Mouse (Mus musculus): ENCODE data around the gene Abhd17a. TPM values are rescaled to one million over a fixed set of nuclear protein-coding genes. Genes with fewer than 3 reads are reported as not detected.

Gene Abhd17a
- total RNA-seq (2012; rRNA removed) (49.1 and 52.8 TPM in 2 replicates), total RNA-seq (2014; rRNA removed) (28.0 and 37.2 TPM in 2 replicates), polyA plus RNA-seq (2012; ENCODE audit: insufficient read length, low read depth) (44.6 and 48.0 TPM in 2 replicates)

DNA sequence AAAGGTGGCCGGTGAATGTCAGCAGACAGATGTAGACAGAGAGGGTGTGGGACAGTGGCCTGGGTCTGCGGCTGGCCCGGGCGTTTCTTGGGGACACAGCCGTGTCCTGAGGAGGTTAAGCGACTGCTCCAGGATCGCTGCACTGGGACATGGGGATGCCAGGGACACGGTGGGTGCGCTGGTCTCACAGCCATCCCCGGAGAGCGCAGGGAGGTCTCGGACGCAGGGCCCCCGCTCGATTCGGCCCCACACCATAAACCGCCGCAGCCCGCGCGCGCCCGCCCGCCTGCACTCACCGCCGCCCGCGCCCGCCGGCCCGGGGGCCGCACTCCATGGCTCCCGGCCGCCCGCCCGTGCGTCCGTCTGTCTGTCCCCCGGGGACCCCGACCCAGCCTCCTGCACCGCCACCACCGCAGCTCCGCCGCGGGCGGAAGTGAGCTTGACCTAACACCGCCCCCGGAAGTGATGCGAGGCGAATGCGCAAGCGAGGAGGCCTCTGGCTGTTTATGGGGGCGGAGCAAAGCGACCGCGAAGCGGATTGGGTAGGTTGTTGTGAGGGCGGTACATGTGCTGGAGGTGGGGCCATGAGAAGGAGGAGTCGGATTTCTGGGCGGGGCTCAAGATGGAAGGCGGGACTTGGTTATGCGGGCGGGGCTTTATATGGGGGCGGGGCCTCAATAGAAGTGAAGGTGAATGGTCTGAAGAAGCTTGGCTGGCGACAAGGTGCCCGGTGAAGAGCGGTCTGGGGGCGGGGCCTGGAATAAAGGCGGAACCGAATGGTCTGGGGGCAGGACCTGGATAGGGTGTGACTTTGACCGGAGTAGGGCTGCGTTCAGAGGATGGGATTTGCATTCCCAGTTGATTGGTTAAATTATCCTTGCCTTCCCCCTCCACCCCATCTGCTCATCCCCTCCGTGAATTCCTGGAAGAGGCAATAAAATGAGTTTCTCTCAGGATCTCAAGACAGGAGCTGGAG, at the start of gene Abhd17a:
Gene Abhd17a (minus strand): TSS at position 463 of the 976 bp plus-strand sequence.
- Histone ChIP-seq H3K27me3 (replicated peaks) (no peaks in the 10 kb centered on the region), H3K4me3 (replicated peaks in 1 of 3; ENCODE audit: low read depth in 2 of 3, low read length in 2 of 3, poor library complexity in 1 of 3) (peak within 1 kb of the TSS; percentile 90 to 91 (median 91)), H3K36me3 (replicated peaks in 1 of 2; ENCODE audit: control insufficient read depth in 1 of 2, insufficient read depth in 1 of 2, low read length in 1 of 2) (peaks cover 11 to 25% of the 10 kb centered on the region in 2 experiments), H3K27ac (ENCODE audit: insufficient read depth, low read depth) (no peak within 1 kb of the TSS; the same call in 1 of the 2 replicates), H3K4me1 (ENCODE audit: control insufficient read depth in 1 of 2, insufficient read depth in 2 of 2) (peaks cover 25 to 43% of the 10 kb centered on the region in 2 experiments), H3K4me2 (ENCODE audit: insufficient read depth, low read depth, poor library complexity, severe bottlenecking) (peak within 1 kb of the TSS; percentile 92), H3K9ac (ENCODE audit: insufficient read depth, low read depth) (peak within 1 kb of the TSS; percentile 78), H3K9me3 (replicated peaks; ENCODE audit: low read length) (no peaks in the 10 kb centered on the region), H3K79me2 (replicated peaks; ENCODE audit: control insufficient read depth, extremely low read depth, insufficient read depth, poor library complexity, severe bottlenecking) (peaks cover 20% of the 10 kb centered on the region)
- peak; percentile 60; the same call in 1 of the 2 replicates for TF ChIP-seq SIN3A (IDR thresholded peaks at IDR 0.05; ENCODE audit: low read length)
- TF ChIP-seq EP300 (IDR thresholded peaks at IDR 0.05; ENCODE audit: low read length) = no peak
- TF ChIP-seq HCFC1 (IDR thresholded peaks at IDR 0.05; ENCODE audit: low read depth, low read length) = peak; percentile 78
- TF ChIP-seq ELF1 (IDR thresholded peaks at IDR 0.05; ENCODE audit: low read depth, low read length) = peak; percentile 89
- TF ChIP-seq JUN (IDR thresholded peaks at IDR 0.05; ENCODE audit: insufficient read depth, low read depth, low read length) = no peak
- TF ChIP-seq KAT2A (IDR thresholded peaks at IDR 0.05; ENCODE audit: insufficient replicate concordance, low read length) = 0 out of 2 replicates have a peak, but pooled peaks have one; percentile 31
- peak; percentile 61 for TF ChIP-seq TCF12 (IDR thresholded peaks at IDR 0.05; ENCODE audit: low read depth, low read length)
- TF ChIP-seq POLR2A (IDR thresholded peaks at IDR 0.05; ENCODE audit: low read depth, low read length) = peak; percentile 80
- 0 out of 2 replicates have a peak, but pooled peaks have one; percentile 13 for TF ChIP-seq MAX (IDR thresholded peaks at IDR 0.05; ENCODE audit: low read length)
- no peak for TF ChIP-seq MEF2A (IDR thresholded peaks at IDR 0.05; ENCODE audit: borderline replicate concordance, low read depth, low read length)
- TF ChIP-seq ZMIZ1 (IDR thresholded peaks at IDR 0.05; ENCODE audit: low read depth, low read length) = peak; percentile 36; the same call in 1 of the 2 replicates
- peak; percentile 83 for TF ChIP-seq NELFE (IDR thresholded peaks at IDR 0.05; ENCODE audit: low read depth, low read length)
- peak; percentile 74; the same call in 1 of the 2 replicates for TF ChIP-seq MAZ (IDR thresholded peaks at IDR 0.05; ENCODE audit: low read depth, low read length)
- peak; percentile 11; the same call in 1 of the 2 replicates for TF ChIP-seq IRF4 (IDR thresholded peaks at IDR 0.05; ENCODE audit: low read depth, low read length)
- peak; percentile 83 for TF ChIP-seq NRF1 (IDR thresholded peaks at IDR 0.05; ENCODE audit: low read depth, low read length)
- peak; percentile 99 for DNase-seq (ENCODE audit: extremely low read depth)
- dilution Hi-C loops (cut with MboI; ENCODE audit: extremely low pct_ligation_motif_present, extremely low pct_unique_long_range_greater_than_20kb, low sequenced_read_pairs) (no loop called here), in situ Hi-C loops (cut with MboI; ENCODE audit: low pct_ligation_motif_present, low pct_unique_long_range_greater_than_20kb, low sequenced_read_pairs) (no loop called here)

DNA sequence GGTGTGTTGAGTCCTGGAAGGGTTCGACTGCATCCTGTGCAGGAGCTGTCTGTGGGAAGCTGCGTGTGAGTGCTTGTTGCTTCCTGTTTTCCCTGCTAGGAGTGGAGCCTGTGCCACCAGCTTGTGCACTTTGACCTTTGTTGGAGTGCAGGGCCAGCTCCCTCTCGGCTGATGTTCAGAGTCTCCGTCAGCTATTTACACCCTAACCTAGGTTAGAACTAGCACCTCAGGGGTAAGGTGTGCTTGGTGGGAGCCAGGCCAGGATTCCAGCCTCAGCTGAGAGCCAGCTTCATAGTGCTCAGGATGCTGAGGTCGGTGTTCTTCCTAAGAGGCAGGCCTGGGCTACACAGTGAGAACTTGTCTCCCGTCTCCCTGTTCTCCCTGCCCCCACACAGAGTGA, 45.2 kb upstream of the Abhd17a start:
- no peak for DNase-seq (ENCODE audit: extremely low read depth)
- TF ChIP-seq ZMIZ1 (IDR thresholded peaks at IDR 0.05; ENCODE audit: low read depth, low read length) (no peak), USF2 (conservative IDR thresholded peaks at IDR 0.05; ENCODE audit: low read depth, low read length) (no peak), ETS1 (conservative IDR thresholded peaks at IDR 0.05; ENCODE audit: low read depth, low read length) (no peak), EP300 (IDR thresholded peaks at IDR 0.05; ENCODE audit: low read length) (no peak)
- Histone ChIP-seq H3K9ac (ENCODE audit: insufficient read depth, low read depth) (no peak overlapping the region), H3K27me3 (replicated peaks) (no peaks in the 10 kb centered on the region), H3K4me3 (replicated peaks in 1 of 3; ENCODE audit: low read depth in 2 of 3, low read length in 2 of 3, poor library complexity in 1 of 3) (no peak overlapping the region), H3K9me3 (replicated peaks; ENCODE audit: low read length) (no peaks in the 10 kb centered on the region), H3K27ac (ENCODE audit: insufficient read depth, low read depth) (no peak overlapping the region), H3K79me2 (replicated peaks; ENCODE audit: control insufficient read depth, extremely low read depth, insufficient read depth, poor library complexity, severe bottlenecking) (peaks cover 7% of the 10 kb centered on the region; the same call in 1 of the 2 replicates), H3K4me1 (ENCODE audit: control insufficient read depth in 1 of 2, insufficient read depth in 2 of 2) (peaks cover 2 to 12% of the 10 kb centered on the region in 2 experiments; a peak in 2 of 4 replicates), H3K36me3 (replicated peaks in 1 of 2; ENCODE audit: control insufficient read depth in 1 of 2, insufficient read depth in 1 of 2, low read length in 1 of 2) (peaks cover 74 to 95% of the 10 kb centered on the region in 2 experiments), H3K4me2 (ENCODE audit: insufficient read depth, low read depth, poor library complexity, severe bottlenecking) (no peak overlapping the region)
- in situ Hi-C loops (cut with MboI; ENCODE audit: low pct_ligation_motif_present, low pct_unique_long_range_greater_than_20kb, low sequenced_read_pairs) = no loop called here
- dilution Hi-C loops (cut with MboI; ENCODE audit: extremely low pct_ligation_motif_present, extremely low pct_unique_long_range_greater_than_20kb, low sequenced_read_pairs) = no loop called here

All from CH12.LX (cell line).